Mouse (Mus musculus) midbrain, embryonic 13.5 days (tissue): ENCODE data around the gene A1bg. TPM values are rescaled to one million over a fixed set of nuclear protein-coding genes. Genes with fewer than 3 reads are reported as not detected.

Experiments used
- ATAC-seq: fragments of 200-750 bp; cut with Nextera tagmentation; 2 replicates; pipeline ENCODE4 v1.8.0; 2017; ENCODE audit warnings: mild to moderate bottlenecking, moderate TSS enrichment, moderate library complexity
- H3K27ac ChIP-seq: fragments of 300-500 bp; sonication (generic); 2 replicates; pipeline ENCODE4 v1.5.1; 2015; ENCODE audit warnings: inconsistent platforms, mild to moderate bottlenecking, moderate library complexity
- H3K27me3 ChIP-seq: fragments of 300-500 bp; sonication (generic); 2 replicates; pipeline ENCODE4 v1.6.1; 2015; ENCODE audit warnings: mild to moderate bottlenecking, inconsistent platforms
- H3K36me3 ChIP-seq: fragments of 300-500 bp; sonication (generic); 2 replicates; pipeline ENCODE4 v1.6.1; 2015; ENCODE audit warnings: mild to moderate bottlenecking, inconsistent platforms
- H3K4me1 ChIP-seq: fragments of 300-500 bp; sonication (generic); replicated peaks from 2 replicates; pipeline ENCODE4 v1.6.1; 2015; ENCODE audit warnings: inconsistent platforms
- H3K4me2 ChIP-seq: fragments of 300-500 bp; sonication (generic); replicated peaks from 2 replicates; pipeline ENCODE4 v1.6.1; 2015; ENCODE audit warnings: moderate library complexity, mild to moderate bottlenecking, inconsistent platforms
- H3K4me3 ChIP-seq: fragments of 300-500 bp; sonication (generic); replicated peaks from 2 replicates; pipeline ENCODE4 v1.5.1; 2015; ENCODE audit warnings: mild to moderate bottlenecking, inconsistent platforms
- H3K9ac ChIP-seq: fragments of 300-500 bp; sonication (generic); replicated peaks from 2 replicates; pipeline ENCODE4 v1.6.1; 2015; ENCODE audit warnings: mild to moderate bottlenecking, inconsistent platforms
- H3K9me3 ChIP-seq: fragments of 300-500 bp; sonication (generic); 2 replicates; pipeline ENCODE4 v1.6.1; 2016; ENCODE audit warnings: mild to moderate bottlenecking, inconsistent platforms
- WGBS: fragments of 180-500 bp; shearing (Covaris S2); methylation state at CpG from one replicate; pipeline ENCODE4 v1.1.7; 2015; 5-methylcytosine and 5-hydroxymethylcytosine counted together
- polyA plus RNA-seq: library from polyadenylated mRNA; unstranded; fragments of >200 nt; fragmentation: Nextera tagmentation; extraction: Ambion mirVana; gene quantifications from 2 replicates; pipeline ENCODE4 v1.2.1, GENCODE M21; 2015

A1bg gene
- polyA plus RNA-seq, result not detected in 2 replicates

DNA sequence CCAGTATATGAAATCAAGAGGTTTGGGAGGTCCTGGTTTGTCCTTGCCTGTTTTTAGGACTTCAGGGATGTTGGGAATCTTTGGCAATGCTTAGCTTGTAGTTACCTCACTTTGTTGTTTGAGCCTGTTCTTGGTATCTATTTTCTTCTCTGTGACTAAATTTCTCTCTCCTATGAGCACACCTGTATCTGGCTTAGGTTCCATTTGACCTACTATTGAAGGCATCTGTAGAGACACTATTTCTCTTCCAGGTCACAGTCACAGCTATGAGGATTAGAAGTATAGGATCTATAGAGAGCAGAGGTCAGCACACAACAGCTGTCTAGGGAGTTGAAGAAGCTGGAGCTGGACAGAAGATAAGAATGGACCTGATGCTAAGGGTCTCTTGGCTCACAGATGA lies at the start of gene A1bg:
Gene A1bg, minus strand, starts transcription at position 101 of the 400 bp plus-strand sequence.
- no peaks in the 10 kb centered on the region for H3K9me3 ChIP-seq
- H3K4me3 ChIP-seq, result no peak within 1 kb of the TSS
- no peak within 1 kb of the TSS for H3K4me2 ChIP-seq
- H3K9ac ChIP-seq, result no peak within 1 kb of the TSS
- no peaks in the 10 kb centered on the region for H3K36me3 ChIP-seq
- no peaks in the 10 kb centered on the region for H3K27me3 ChIP-seq
- H3K4me1 ChIP-seq, result no peaks in the 10 kb centered on the region
- H3K27ac ChIP-seq, result no peak within 1 kb of the TSS
- no peak for ATAC-seq

DNA sequence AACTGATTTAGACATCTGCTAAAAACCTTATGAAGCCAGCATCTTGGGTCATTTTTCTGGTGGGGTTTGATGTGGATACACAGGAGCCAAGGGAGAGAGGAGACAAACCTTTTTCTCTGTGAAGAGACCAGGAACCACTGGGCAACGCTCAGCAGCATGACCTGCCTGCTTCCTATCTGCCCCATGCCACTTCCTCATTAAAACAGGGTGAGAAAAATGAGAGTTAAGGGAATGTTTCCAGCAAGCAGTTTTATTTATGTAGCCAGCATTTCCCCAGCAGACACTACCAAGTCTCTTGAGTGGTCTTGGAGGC lies 45.7 kb upstream of the A1bg start:
- H3K9me3 ChIP-seq, result no peaks in the 10 kb centered on the region
- no peak overlapping the region for H3K9ac ChIP-seq
- no peaks in the 10 kb centered on the region for H3K36me3 ChIP-seq
- H3K4me2 ChIP-seq, result no peak overlapping the region
- peaks cover 13% of the 10 kb centered on the region for H3K4me1 ChIP-seq
- WGBS, result 0% methylated on average over 1 of the region's 1 CpGs
- ATAC-seq, result peak; percentile 43
- peak overlapping the region; percentile 30 for H3K27ac ChIP-seq
- no peak overlapping the region for H3K4me3 ChIP-seq
- H3K27me3 ChIP-seq, result no peaks in the 10 kb centered on the region

DNA sequence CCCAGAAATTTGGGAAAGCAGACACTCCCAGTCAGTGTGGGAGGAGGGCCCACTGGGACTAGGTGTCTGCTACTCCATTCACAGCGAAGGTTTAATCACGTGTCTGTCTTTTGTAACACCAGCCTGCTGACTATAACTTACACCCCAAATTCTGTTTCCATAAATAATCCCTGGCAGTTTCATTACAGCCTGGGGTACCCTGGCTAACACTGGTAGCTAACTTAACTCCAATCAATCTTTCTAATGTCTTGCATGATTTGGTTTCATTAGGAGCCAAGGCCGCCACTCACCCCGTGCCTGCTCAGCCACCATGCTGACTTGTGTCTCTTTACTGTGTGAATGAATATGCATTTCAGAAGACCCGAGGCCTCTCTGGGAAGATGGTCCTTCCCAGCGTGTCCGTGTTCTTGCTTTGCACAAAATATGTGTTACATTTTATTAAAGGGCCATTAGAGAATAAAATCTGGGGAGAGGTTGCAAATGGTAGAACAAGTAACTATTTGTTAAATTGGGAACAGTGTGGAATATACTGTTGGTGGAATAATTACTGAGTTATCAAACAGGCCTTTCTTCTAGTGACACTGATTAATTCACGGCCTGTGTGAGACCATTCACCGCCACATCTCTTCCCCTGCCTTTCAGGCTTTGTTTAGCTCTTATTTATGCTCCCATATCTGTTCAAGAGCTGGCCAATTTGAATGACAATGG lies 45.2 kb upstream of the A1bg start:
- WGBS, result 15% methylated on average over 9 of the region's 9 CpGs
- Histone ChIP-seq H3K9me3 (no peaks in the 10 kb centered on the region), H3K9ac (no peak overlapping the region), H3K27me3 (no peaks in the 10 kb centered on the region), H3K36me3 (no peaks in the 10 kb centered on the region), H3K27ac (peak overlapping the region; percentile 30), H3K4me1 (peaks cover 13% of the 10 kb centered on the region), H3K4me2 (0 out of 2 replicates have a peak overlapping the region, but pooled peaks have one; percentile 12), H3K4me3 (no peak overlapping the region)
- peak; percentile 94 for ATAC-seq

DNA sequence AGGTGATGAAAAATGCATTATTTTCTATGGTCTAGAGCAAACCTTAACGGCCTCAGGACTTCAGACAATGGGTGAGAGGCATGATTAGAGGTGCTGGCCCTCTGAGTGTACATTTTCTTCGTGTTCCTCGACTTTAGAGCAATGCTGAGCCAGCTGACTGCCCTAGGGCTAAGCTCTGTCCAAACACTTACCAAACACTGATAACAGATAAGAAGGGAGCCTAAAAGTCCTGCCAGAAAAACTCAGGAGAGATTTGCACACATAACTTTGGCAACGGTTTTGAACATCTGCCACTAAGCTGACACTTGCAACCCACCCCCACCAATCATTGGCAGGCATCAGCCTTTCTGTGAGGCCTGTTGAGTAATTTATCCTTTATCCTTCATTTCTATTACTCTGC lies 2.9 kb upstream of the A1bg start:
- Histone ChIP-seq H3K9ac (no peak overlapping the region), H3K9me3 (no peaks in the 10 kb centered on the region), H3K4me1 (no peaks in the 10 kb centered on the region), H3K27me3 (no peaks in the 10 kb centered on the region), H3K27ac (no peak overlapping the region), H3K4me2 (no peak overlapping the region), H3K36me3 (no peaks in the 10 kb centered on the region), H3K4me3 (no peak overlapping the region)
- no peak for ATAC-seq
- WGBS, result 75% methylated on average over 4 of the region's 4 CpGs

DNA sequence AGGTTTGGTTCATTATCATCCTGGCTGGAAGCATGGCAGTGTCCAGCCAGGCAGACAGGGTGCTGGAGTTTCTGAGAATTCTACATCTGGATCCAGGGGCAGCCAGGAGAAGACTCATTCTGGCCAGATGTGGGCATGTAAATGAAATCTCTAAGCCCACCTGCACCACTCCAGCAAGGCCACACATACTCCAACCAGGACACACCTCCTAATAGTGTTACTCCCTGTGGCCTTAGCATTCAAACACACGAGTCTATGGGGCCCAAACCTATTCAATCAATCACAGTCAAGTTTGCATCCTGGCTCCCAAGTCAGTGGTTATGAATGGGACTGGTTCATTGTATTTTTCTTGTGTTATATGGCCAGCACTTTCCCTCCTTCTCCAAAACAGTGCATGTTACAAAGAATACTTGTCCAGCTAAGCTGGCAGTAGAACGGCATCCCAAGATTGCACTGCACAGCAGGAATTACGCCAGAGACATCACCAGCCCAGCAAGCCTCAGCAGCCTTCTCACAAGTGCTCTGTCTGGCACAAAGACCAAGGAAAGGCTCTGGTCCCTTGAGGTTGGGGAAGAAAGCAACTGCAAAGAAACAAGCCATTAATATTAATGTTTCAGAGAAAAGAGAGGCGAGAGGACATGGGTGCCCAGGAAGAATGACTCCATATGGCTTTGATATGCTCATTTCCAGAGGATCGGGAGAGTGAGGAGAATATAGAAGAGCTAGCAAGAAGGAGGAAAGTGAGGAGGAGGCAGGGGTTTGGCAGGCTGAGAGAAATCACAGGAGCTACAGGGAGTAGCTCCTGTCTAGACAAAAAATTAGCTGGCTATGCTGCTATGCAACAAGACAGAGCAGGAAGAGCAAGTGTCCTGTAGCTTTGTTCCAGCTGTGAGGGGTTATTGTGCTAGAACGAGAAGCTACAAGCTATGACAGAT lies 18.8 kb downstream of the A1bg start:
- no peak overlapping the region for H3K4me3 ChIP-seq
- no peak overlapping the region for H3K4me2 ChIP-seq
- H3K36me3 ChIP-seq, result no peaks in the 10 kb centered on the region
- H3K9ac ChIP-seq, result no peak overlapping the region
- H3K4me1 ChIP-seq, result peaks cover 7% of the 10 kb centered on the region; the same call in 1 of the 2 replicates
- WGBS, result 39% methylated on average over 6 of the region's 6 CpGs
- H3K9me3 ChIP-seq, result no peaks in the 10 kb centered on the region
- 0 out of 2 replicates have a peak, but pooled peaks have one; percentile 17 for ATAC-seq
- no peaks in the 10 kb centered on the region for H3K27me3 ChIP-seq
- no peak overlapping the region for H3K27ac ChIP-seq

DNA sequence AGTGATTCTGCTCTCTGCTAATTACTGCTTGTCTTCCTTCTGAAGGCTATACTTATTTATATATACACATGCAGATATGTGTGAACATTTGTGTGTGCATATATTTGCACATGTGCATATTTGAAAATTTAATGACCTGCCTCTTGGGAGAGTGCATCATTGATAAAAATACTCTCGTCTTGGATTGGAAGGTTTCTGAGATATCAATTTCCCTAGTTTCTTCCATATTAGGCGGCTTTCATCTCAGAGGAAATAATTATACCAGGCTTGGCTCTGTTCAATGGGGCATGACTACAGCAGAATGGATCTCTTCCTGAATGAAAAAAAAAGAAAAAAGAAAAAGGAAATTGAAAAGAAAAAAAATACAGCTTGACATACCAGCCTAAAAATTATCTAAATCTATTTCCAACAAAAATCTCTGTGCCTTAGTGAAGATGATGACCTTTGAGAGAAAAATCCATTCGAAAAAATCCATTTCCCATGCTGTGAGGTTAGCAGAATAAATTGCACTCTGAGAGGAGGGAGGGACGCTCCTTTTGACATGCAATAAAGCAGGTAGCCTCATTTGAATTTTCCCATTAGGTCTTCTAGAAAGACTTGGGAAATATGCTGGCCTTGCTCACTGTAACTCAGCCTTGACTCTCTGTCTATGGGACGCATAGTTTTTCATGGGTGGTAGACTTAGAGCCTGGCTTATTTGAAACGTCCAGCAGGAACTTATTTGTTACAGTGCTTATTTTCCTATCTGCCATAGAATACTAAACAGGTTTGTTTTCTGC lies 24.4 kb downstream of the A1bg start:
- Histone ChIP-seq H3K9me3 (no peaks in the 10 kb centered on the region), H3K9ac (no peak overlapping the region), H3K4me2 (no peak overlapping the region), H3K4me3 (no peak overlapping the region), H3K27me3 (no peaks in the 10 kb centered on the region), H3K27ac (no peak overlapping the region), H3K4me1 (no peaks in the 10 kb centered on the region), H3K36me3 (no peaks in the 10 kb centered on the region)
- WGBS, result 50% methylated on average over 6 of the region's 6 CpGs
- no peak for ATAC-seq

DNA sequence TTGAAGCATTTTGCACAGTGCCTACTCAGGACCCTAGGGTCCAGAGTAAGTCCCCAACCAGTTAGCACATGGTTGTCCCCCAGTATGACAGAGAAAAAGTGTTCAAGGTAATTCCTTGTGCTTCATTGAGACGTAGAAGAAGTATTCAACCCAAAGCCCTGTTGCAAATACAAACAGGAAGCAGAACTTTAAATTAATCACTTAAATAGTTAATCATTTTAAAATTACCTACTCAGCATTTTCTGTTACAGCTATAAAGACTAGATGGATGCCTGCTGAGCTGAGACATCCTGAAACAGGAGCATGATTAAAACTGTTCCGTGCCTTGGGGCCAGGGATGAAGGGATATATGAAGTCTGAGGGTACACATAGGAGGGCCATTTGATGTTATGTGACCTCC lies 26.8 kb downstream of the A1bg start:
- Histone ChIP-seq H3K9ac (no peak overlapping the region), H3K27me3 (no peaks in the 10 kb centered on the region), H3K4me3 (no peak overlapping the region), H3K9me3 (no peaks in the 10 kb centered on the region), H3K4me2 (no peak overlapping the region), H3K27ac (no peak overlapping the region), H3K36me3 (no peaks in the 10 kb centered on the region), H3K4me1 (no peaks in the 10 kb centered on the region)
- 91% methylated on average over 2 of the region's 2 CpGs for WGBS
- no peak for ATAC-seq

DNA sequence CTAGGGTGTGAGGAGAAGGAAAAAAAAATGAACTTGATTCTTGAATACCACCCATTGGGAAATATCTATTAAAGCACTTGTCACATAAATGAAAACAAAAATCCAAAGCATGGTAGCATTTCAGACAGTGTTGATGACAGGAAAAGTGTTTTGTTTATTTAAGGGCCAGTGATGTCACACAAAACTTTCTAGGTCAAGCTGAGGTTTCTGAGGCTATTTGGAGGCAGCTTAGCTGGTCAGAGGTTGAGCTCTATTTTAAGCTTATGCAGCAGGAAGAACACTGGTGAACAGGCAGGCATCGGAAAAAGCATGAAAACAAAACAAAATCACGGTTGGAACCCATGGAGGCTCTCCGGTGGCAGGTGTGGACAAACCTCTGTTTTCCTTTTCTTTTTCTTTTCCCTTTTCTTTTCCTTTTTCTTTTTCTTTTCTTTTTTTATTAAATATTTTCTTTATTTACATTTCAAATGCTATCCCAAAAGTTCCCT lies 29.8 kb downstream of the A1bg start:
- no peak for ATAC-seq
- no peaks in the 10 kb centered on the region for H3K36me3 ChIP-seq
- no peaks in the 10 kb centered on the region for H3K27me3 ChIP-seq
- no peak overlapping the region for H3K4me2 ChIP-seq
- 77% methylated on average over 3 of the region's 3 CpGs for WGBS
- H3K4me3 ChIP-seq, result no peak overlapping the region
- H3K27ac ChIP-seq, result no peak overlapping the region
- H3K9ac ChIP-seq, result no peak overlapping the region
- H3K9me3 ChIP-seq, result no peaks in the 10 kb centered on the region
- H3K4me1 ChIP-seq, result no peaks in the 10 kb centered on the region

DNA sequence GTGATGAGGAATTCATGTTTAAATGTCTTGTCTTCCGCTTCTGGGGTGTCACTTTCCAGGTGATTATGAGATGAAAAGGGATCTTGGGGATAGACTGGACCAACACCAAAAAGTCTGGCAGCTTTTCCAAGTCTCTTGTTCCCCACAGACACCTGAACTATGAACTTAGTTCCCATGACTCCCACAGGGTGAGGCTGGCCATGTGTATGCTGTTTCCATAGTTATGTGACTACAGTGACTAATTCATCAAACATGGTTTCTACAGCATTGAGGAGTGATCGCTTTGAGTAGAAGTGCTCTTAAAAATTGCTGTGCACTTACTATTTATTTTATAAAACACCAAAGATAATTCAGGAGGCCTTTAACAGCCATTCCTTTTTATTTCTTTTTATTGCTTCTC lies 34.1 kb downstream of the A1bg start:
- Histone ChIP-seq H3K9ac (no peak overlapping the region), H3K27me3 (no peaks in the 10 kb centered on the region), H3K27ac (no peak overlapping the region), H3K4me3 (no peak overlapping the region), H3K4me2 (no peak overlapping the region), H3K36me3 (no peaks in the 10 kb centered on the region), H3K4me1 (no peaks in the 10 kb centered on the region), H3K9me3 (no peaks in the 10 kb centered on the region)
- WGBS, result 88% methylated on average over 2 of the region's 2 CpGs
- ATAC-seq, result no peak

DNA sequence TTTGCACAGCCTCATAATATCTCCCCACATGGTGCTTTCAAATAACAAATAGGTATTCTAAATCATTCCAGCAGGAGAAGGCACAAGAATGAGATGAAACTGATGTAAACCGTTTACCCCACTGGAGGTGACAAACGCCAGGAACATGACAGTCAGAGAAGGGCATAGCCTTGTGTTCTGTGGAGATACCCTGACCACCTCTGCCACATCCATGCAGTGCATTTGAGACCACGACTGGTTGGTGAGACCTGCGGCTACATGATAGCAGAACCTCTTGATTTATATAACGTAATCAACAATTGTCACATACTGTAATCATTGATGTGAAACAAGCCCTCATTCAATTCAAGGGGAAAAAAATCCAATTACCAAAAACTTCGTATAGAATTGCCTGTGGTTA lies 47.1 kb downstream of the A1bg start:
- Histone ChIP-seq H3K9ac (no peak overlapping the region), H3K27me3 (no peaks in the 10 kb centered on the region), H3K36me3 (no peaks in the 10 kb centered on the region), H3K27ac (no peak overlapping the region), H3K9me3 (no peaks in the 10 kb centered on the region), H3K4me3 (no peak overlapping the region), H3K4me1 (no peaks in the 10 kb centered on the region), H3K4me2 (no peak overlapping the region)
- 88% methylated on average over 6 of the region's 6 CpGs for WGBS
- no peak for ATAC-seq

DNA sequence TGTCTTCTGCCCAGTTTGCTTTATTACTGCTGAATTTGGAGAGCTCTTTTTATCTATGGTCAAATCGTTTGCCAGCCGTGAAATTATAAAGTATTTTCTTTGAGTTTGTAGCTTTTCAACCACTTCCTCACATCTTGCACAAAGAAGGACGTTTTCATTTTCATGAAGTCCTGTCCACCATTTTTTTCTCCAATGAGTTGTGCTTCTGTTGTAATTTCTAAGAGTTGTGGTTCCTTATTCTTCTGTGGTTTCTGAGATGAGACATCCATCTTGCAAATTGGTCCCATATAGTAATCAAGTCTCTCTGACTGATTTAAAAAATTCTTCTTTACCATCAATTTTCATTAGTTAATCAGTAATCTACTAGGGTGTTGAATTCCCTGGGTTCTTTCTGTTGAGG lies 60.4 kb downstream of the A1bg start:
- Histone ChIP-seq H3K27ac (no peak overlapping the region), H3K27me3 (no peaks in the 10 kb centered on the region), H3K4me2 (no peak overlapping the region), H3K9me3 (no peaks in the 10 kb centered on the region), H3K36me3 (no peaks in the 10 kb centered on the region), H3K4me1 (no peaks in the 10 kb centered on the region), H3K9ac (no peak overlapping the region), H3K4me3 (no peak overlapping the region)
- ATAC-seq, result no peak
- 87% methylated on average over 3 of the region's 3 CpGs for WGBS

DNA sequence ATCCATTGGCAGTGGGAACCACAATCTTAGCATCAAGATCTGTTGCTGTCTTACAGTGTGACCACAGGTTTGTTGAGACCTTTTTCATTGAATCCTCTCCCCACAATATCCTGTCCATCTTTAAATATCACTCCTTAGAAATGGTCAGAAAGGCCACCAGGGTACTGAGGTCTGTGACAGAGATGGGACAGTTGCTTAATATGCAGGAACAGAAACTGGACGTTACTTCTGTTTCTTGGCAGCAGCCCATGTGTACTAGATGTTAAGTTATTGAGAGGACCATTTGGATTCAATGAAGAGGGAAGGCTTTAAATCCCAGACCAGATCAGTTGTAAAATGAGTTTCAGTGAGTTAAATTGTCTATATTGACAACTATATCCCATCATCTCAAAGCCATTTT lies 67.7 kb downstream of the A1bg start:
- Histone ChIP-seq H3K9ac (no peak overlapping the region), H3K36me3 (no peaks in the 10 kb centered on the region), H3K4me3 (no peak overlapping the region), H3K4me2 (no peak overlapping the region), H3K27ac (no peak overlapping the region), H3K27me3 (no peaks in the 10 kb centered on the region), H3K4me1 (0 out of 2 replicates have a peak, but pooled peaks cover 6% of the 10 kb centered on the region), H3K9me3 (0 out of 2 replicates have a peak, but pooled peaks cover 3% of the 10 kb centered on the region)
- ATAC-seq, result no peak
- 92% methylated on average over 1 of the region's 1 CpGs for WGBS
